Comparison of ENCODE assay signal across 7 mouse cellular contexts in the genomic region with DNA sequence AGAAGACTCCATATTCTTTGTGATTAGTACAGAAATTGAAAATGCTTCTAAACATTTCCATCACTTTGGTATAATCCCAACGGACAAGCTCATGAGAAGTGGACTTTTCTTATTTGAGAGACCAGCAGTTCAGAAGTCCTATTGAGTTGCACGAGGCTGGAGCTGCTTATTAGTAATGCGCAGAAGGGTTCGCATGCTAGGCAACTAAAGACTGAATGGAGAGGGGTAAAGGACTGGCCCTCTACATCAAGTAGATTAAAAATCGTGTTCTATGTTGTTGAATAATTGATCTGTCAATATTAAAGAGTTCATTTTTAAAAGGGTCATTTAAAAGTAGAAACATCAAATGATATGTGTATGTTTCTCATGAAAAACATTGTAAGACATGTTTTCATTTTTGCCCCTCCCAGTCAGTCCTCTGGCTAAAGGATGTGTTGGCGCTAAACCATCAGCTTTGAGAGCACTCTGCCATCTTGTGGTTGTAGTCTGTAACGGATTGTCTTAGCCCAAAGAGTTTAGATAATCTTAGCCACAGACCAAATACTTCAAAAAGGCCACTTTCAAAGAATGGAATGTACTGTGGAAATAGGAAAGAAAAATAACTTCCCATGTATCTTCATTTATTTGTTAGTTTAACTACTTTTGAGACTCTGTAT. TPM values are rescaled to one million over a fixed set of nuclear protein-coding genes. Genes with fewer than 3 reads are reported as not detected.
A peak's percentile ranks its signal among the peaks of the same experiment; 100 is the strongest.
DNase-seq lines count a peak whose midpoint lies in the region; ATAC-seq and TF ChIP-seq lines count a peak whose summit lies in the region.

No protein-coding gene starts in this region.

- H3K36me3 ChIP-seq in C2C12 (ENCODE audit: control insufficient read depth, insufficient read depth) = peaks cover 4% of the 10 kb centered on the region
- no peaks in the 10 kb centered on the region for H3K36me3 ChIP-seq in liver, embryonic 16.5 days (ENCODE audit: control insufficient read depth, insufficient read depth)
- H3K36me3 ChIP-seq in neural tube, embryonic 13.5 days = no peaks in the 10 kb centered on the region

- H3K4me2 ChIP-seq in liver, embryonic 16.5 days (ENCODE audit: low read depth, low read length) = peak overlapping the region; percentile 71
- peak overlapping the region; percentile 94 for H3K4me2 ChIP-seq in neural tube, embryonic 13.5 days

- 43% methylated on average over 7 of the region's 7 CpGs for WGBS in liver, embryonic 16.5 days (ENCODE audit: insufficient replicate concordance)
- WGBS in neural tube, embryonic 13.5 days = 45% methylated on average over 7 of the region's 7 CpGs

- H3K4me3 ChIP-seq in C2C12 (ENCODE audit: insufficient read depth, poor library complexity, severe bottlenecking) = no peak overlapping the region
- H3K4me3 ChIP-seq in liver, embryonic 16.5 days (ENCODE audit: low read depth, low read length) = peak overlapping the region; percentile 87
- peak overlapping the region; percentile 86 for H3K4me3 ChIP-seq in neural tube, embryonic 13.5 days

- peak overlapping the region; percentile 53; the same call in 1 of the 2 replicates for H3K9ac ChIP-seq in liver, embryonic 16.5 days (ENCODE audit: low read depth, low read length)
- H3K9ac ChIP-seq in neural tube, embryonic 13.5 days = peak overlapping the region; percentile 85

- peak; percentile 81 for DNase-seq in ES-CJ7 (ENCODE audit: low read depth, low spot score)
- peak; percentile 68 to 74 for DNase-seq in cerebellum, postnatal 10 days
- DNase-seq in heart, adult 18-20 months = peak; percentile 57 to 64
- peak; percentile 37 to 42 for DNase-seq in kidney, adult 8-10 months

- H3K9me3 ChIP-seq in liver, embryonic 16.5 days (replicated peaks; ENCODE audit: control insufficient read depth, low read length) = no peaks in the 10 kb centered on the region
- no peaks in the 10 kb centered on the region for H3K9me3 ChIP-seq in neural tube, embryonic 13.5 days

- peak; percentile 56 for TF ChIP-seq CTCF in C2C12 (IDR thresholded peaks at IDR 0.05; ENCODE audit: control insufficient read depth, insufficient read depth, insufficient read length)

- H3K27me3 ChIP-seq in C2C12 (ENCODE audit: control insufficient read depth, insufficient read depth, insufficient read length) = no peaks in the 10 kb centered on the region
- H3K27me3 ChIP-seq in liver, embryonic 16.5 days (ENCODE audit: control insufficient read depth, insufficient read depth, low read depth, low read length) = no peaks in the 10 kb centered on the region; the same call in 1 of the 2 replicates
- peaks cover 5% of the 10 kb centered on the region; the same call in 1 of the 2 replicates for H3K27me3 ChIP-seq in neural tube, embryonic 13.5 days

- peak overlapping the region; percentile 55; the same call in 1 of the 2 replicates for H3K27ac ChIP-seq in liver, embryonic 16.5 days (ENCODE audit: low read length)
- H3K27ac ChIP-seq in neural tube, embryonic 13.5 days (replicated peaks) = no peak overlapping the region

- ATAC-seq in liver, embryonic 16.5 days (ENCODE audit: low read depth) = peak; percentile 68
- ATAC-seq in neural tube, embryonic 13.5 days (ENCODE audit: low read depth) = peak; percentile 87

- peaks cover 31% of the 10 kb centered on the region for H3K79me2 ChIP-seq in C2C12 (ENCODE audit: control insufficient read depth, insufficient read depth)

- peaks cover 19% of the 10 kb centered on the region for H3K79me3 ChIP-seq in C2C12 (ENCODE audit: low read depth)

- H3K4me1 ChIP-seq in liver, embryonic 16.5 days (ENCODE audit: control insufficient read depth, low read depth, low read length) = peaks cover 8% of the 10 kb centered on the region
- peaks cover 13% of the 10 kb centered on the region for H3K4me1 ChIP-seq in neural tube, embryonic 13.5 days (replicated peaks)

- H3ac ChIP-seq in C2C12 (ENCODE audit: control insufficient read depth, insufficient read length, low read depth) = no peak overlapping the region

TF ChIP-seq in C2C12, 6 proteins besides CTCF, POLR2A, EP300 and RAD21:
- TF ChIP-seq MYOD1 (IDR thresholded peaks at IDR 0.05; ENCODE audit: control insufficient read depth, insufficient read length, low read depth) (no peak), MAX (IDR thresholded peaks at IDR 0.05) (no peak), MYOG (IDR thresholded peaks at IDR 0.05; ENCODE audit: control insufficient read depth, extremely low read depth, insufficient read length) (no peak)

RNA-seq across cellular contexts. Expression of a gene that starts 0.8 kb away (rescaled TPM):
- polyA plus RNA-seq in C2C12 (2012; fragmentation: generic; extraction: Trizol) = 30.3 TPM
- 10 to 100 TPM; 16.2 to 17.3 TPM for total RNA-seq in heart, adult 18-20 months (2021)
- polyA plus RNA-seq in liver, embryonic 16.5 days (2015; fragmentation: Nextera tagmentation; extraction: Ambion mirVana) = 30.8 and 36.9 TPM in 2 replicates
- 80.8 and 85.1 TPM in 2 replicates for polyA plus RNA-seq in neural tube, embryonic 13.5 days (2015; fragmentation: Nextera tagmentation; extraction: Ambion mirVana)

RNA-seq across cellular contexts. Expression of a gene that starts 25.4 kb away (rescaled TPM):
- polyA plus RNA-seq in C2C12 (2012; fragmentation: generic; extraction: Trizol) = 0.90 TPM
- under 1 TPM; 0.69 to 0.87 TPM for total RNA-seq in heart, adult 18-20 months (2021)
- not detected in 2 replicates for polyA plus RNA-seq in liver, embryonic 16.5 days (2015; fragmentation: Nextera tagmentation; extraction: Ambion mirVana)
- polyA plus RNA-seq in neural tube, embryonic 13.5 days (2015; fragmentation: Nextera tagmentation; extraction: Ambion mirVana) = 17.2 and 18.9 TPM in 2 replicates

RNA-seq across cellular contexts. Expression of a gene that starts 37.2 kb away (rescaled TPM):
- polyA plus RNA-seq in C2C12 (2012; fragmentation: generic; extraction: Trizol) = 256 TPM
- total RNA-seq in heart, adult 18-20 months (2021) = 100 to 1,000 TPM; 603 to 858 TPM
- 0.14 and 0.19 TPM in 2 replicates for polyA plus RNA-seq in liver, embryonic 16.5 days (2015; fragmentation: Nextera tagmentation; extraction: Ambion mirVana)
- 0.37 and 0.38 TPM in 2 replicates for polyA plus RNA-seq in neural tube, embryonic 13.5 days (2015; fragmentation: Nextera tagmentation; extraction: Ambion mirVana)

Comparison
In these comparisons a context has a peak if more than half of its experiments do, and no peak if none do; other contexts are left out.
1. RNA of a gene that starts 37.2 kb away (polyA plus RNA-seq): 256 TPM in C2C12 (single experiment); 0.37 to 0.38 TPM in neural tube, embryonic 13.5 days and 0.14 to 0.19 TPM in liver, embryonic 16.5 days; every median in the first group is over 100 times any median in the second.
2. Peak in every context shown above with its lines, with median percentiles within 50 percentile points of each other: DNase-seq.